Mouse (Mus musculus): ENCODE results near the gene Pdzrn4. TPM values are rescaled to one million over a fixed set of nuclear protein-coding genes. Genes with fewer than 3 reads are reported as not detected.

Pdzrn4 gene
- total and polyA plus RNA-seq, 3 experiments = 0.90 to 3.5 (median 2.7) TPM

- no peaks in the 10 kb centered on the region for H3K36me3 ChIP-seq (ENCODE audit: control insufficient read depth, insufficient read depth, low read length)
- intact Hi-C loops (cut with DNase I) = no loop called here
- H3K27ac ChIP-seq = no peak overlapping the region
- no peak overlapping the region for H3K9ac ChIP-seq (ENCODE audit: low read depth, low read length)
- H3K27me3 ChIP-seq (ENCODE audit: control insufficient read depth, insufficient read depth, low read length) = no peaks in the 10 kb centered on the region
- no peaks in the 10 kb centered on the region for H3K79me2 ChIP-seq (replicated peaks; ENCODE audit: control insufficient read depth, insufficient read depth, low read length)
- no peak overlapping the region for H3K4me3 ChIP-seq
- TF ChIP-seq EP300 (IDR thresholded peaks at IDR 0.05; ENCODE audit: insufficient read depth, low read depth, low read length) = no peak
- no peak for TF ChIP-seq CTCF (IDR thresholded peaks at IDR 0.05)
- no peak for TF ChIP-seq POLR2A (IDR thresholded peaks at IDR 0.05; ENCODE audit: insufficient read depth, low read depth, low read length)
- no peak for DNase-seq
- H3K4me1 ChIP-seq (ENCODE audit: control insufficient read depth, insufficient read depth, low read length) = no peaks in the 10 kb centered on the region
- 70% methylated on average over 5 of the region's 5 CpGs for WGBS
Observed at GRCm38 (mm10) chr15:92558592-92558991, 161.9 kb downstream of the Pdzrn4 start.

GRCm38 (mm10) chr15:92562149-92562548, 165.5 kb downstream of the Pdzrn4 start:
- no peak for TF ChIP-seq POLR2A (IDR thresholded peaks at IDR 0.05; ENCODE audit: insufficient read depth, low read depth, low read length)
- no peak for TF ChIP-seq CTCF (IDR thresholded peaks at IDR 0.05)
- no peak for TF ChIP-seq EP300 (IDR thresholded peaks at IDR 0.05; ENCODE audit: insufficient read depth, low read depth, low read length)
- Histone ChIP-seq H3K27ac (no peak overlapping the region), H3K9ac (ENCODE audit: low read depth, low read length) (no peak overlapping the region), H3K27me3 (ENCODE audit: control insufficient read depth, insufficient read depth, low read length) (no peaks in the 10 kb centered on the region), H3K36me3 (ENCODE audit: control insufficient read depth, insufficient read depth, low read length) (no peaks in the 10 kb centered on the region), H3K79me2 (replicated peaks; ENCODE audit: control insufficient read depth, insufficient read depth, low read length) (no peaks in the 10 kb centered on the region), H3K4me1 (ENCODE audit: control insufficient read depth, insufficient read depth, low read length) (no peaks in the 10 kb centered on the region), H3K4me3 (no peak overlapping the region)
- WGBS = 83% methylated on average over 6 of the region's 6 CpGs
- intact Hi-C loops (cut with DNase I) = no loop called here
- DNase-seq = no peak

- WGBS = 69% methylated on average over 2 of the region's 2 CpGs
- Histone ChIP-seq H3K27me3 (ENCODE audit: control insufficient read depth, insufficient read depth, low read length) (no peaks in the 10 kb centered on the region), H3K4me1 (ENCODE audit: control insufficient read depth, insufficient read depth, low read length) (no peaks in the 10 kb centered on the region), H3K79me2 (replicated peaks; ENCODE audit: control insufficient read depth, insufficient read depth, low read length) (no peaks in the 10 kb centered on the region), H3K36me3 (ENCODE audit: control insufficient read depth, insufficient read depth, low read length) (no peaks in the 10 kb centered on the region), H3K4me3 (no peak overlapping the region), H3K9ac (ENCODE audit: low read depth, low read length) (no peak overlapping the region), H3K27ac (no peak overlapping the region)
- intact Hi-C loops (cut with DNase I) = no loop called here
- DNase-seq = no peak
- TF ChIP-seq EP300 (IDR thresholded peaks at IDR 0.05; ENCODE audit: insufficient read depth, low read depth, low read length) (no peak), CTCF (IDR thresholded peaks at IDR 0.05) (no peak), POLR2A (IDR thresholded peaks at IDR 0.05; ENCODE audit: insufficient read depth, low read depth, low read length) (no peak)
Observed at GRCm38 (mm10) chr15:92563576-92563975, 166.9 kb downstream of the Pdzrn4 start.

GRCm38 (mm10) chr15:92570526-92571243, 174.0 kb downstream of the Pdzrn4 start:
- 77% methylated on average over 3 of the region's 3 CpGs for WGBS
- no peaks in the 10 kb centered on the region for H3K79me2 ChIP-seq (replicated peaks; ENCODE audit: control insufficient read depth, insufficient read depth, low read length)
- TF ChIP-seq POLR2A (IDR thresholded peaks at IDR 0.05; ENCODE audit: insufficient read depth, low read depth, low read length) = no peak
- TF ChIP-seq EP300 (IDR thresholded peaks at IDR 0.05; ENCODE audit: insufficient read depth, low read depth, low read length) = no peak
- TF ChIP-seq CTCF (IDR thresholded peaks at IDR 0.05) = no peak
- no peak overlapping the region for H3K4me3 ChIP-seq
- H3K9ac ChIP-seq (ENCODE audit: low read depth, low read length) = no peak overlapping the region
- H3K27ac ChIP-seq = no peak overlapping the region
- H3K36me3 ChIP-seq (ENCODE audit: control insufficient read depth, insufficient read depth, low read length) = no peaks in the 10 kb centered on the region
- intact Hi-C loops (cut with DNase I) = no loop called here
- no peaks in the 10 kb centered on the region for H3K4me1 ChIP-seq (ENCODE audit: control insufficient read depth, insufficient read depth, low read length)
- H3K27me3 ChIP-seq (ENCODE audit: control insufficient read depth, insufficient read depth, low read length) = no peaks in the 10 kb centered on the region
- no peak for DNase-seq

GRCm38 (mm10) chr15:92571244-92571539, 174.5 kb downstream of the Pdzrn4 start:
- Histone ChIP-seq H3K4me1 (ENCODE audit: control insufficient read depth, insufficient read depth, low read length) (no peaks in the 10 kb centered on the region), H3K27me3 (ENCODE audit: control insufficient read depth, insufficient read depth, low read length) (no peaks in the 10 kb centered on the region), H3K79me2 (replicated peaks; ENCODE audit: control insufficient read depth, insufficient read depth, low read length) (no peaks in the 10 kb centered on the region), H3K36me3 (ENCODE audit: control insufficient read depth, insufficient read depth, low read length) (no peaks in the 10 kb centered on the region), H3K27ac (no peak overlapping the region), H3K4me3 (no peak overlapping the region), H3K9ac (ENCODE audit: low read depth, low read length) (no peak overlapping the region)
- intact Hi-C loops (cut with DNase I) = no loop called here
- TF ChIP-seq POLR2A (IDR thresholded peaks at IDR 0.05; ENCODE audit: insufficient read depth, low read depth, low read length) = no peak
- TF ChIP-seq CTCF (IDR thresholded peaks at IDR 0.05) = no peak
- TF ChIP-seq EP300 (IDR thresholded peaks at IDR 0.05; ENCODE audit: insufficient read depth, low read depth, low read length) = no peak
- 70% methylated on average over 5 of the region's 5 CpGs for WGBS
- no peak for DNase-seq

- TF ChIP-seq EP300 (IDR thresholded peaks at IDR 0.05; ENCODE audit: insufficient read depth, low read depth, low read length) (no peak), CTCF (IDR thresholded peaks at IDR 0.05) (no peak), POLR2A (IDR thresholded peaks at IDR 0.05; ENCODE audit: insufficient read depth, low read depth, low read length) (no peak)
- no peak for DNase-seq
- H3K27ac ChIP-seq = no peak overlapping the region
- intact Hi-C loops (cut with DNase I) = no loop called here
- no peaks in the 10 kb centered on the region for H3K36me3 ChIP-seq (ENCODE audit: control insufficient read depth, insufficient read depth, low read length)
- WGBS = 62% methylated on average over 11 of the region's 11 CpGs
- no peaks in the 10 kb centered on the region for H3K4me1 ChIP-seq (ENCODE audit: control insufficient read depth, insufficient read depth, low read length)
- H3K4me3 ChIP-seq = no peak overlapping the region
- no peaks in the 10 kb centered on the region for H3K27me3 ChIP-seq (ENCODE audit: control insufficient read depth, insufficient read depth, low read length)
- no peaks in the 10 kb centered on the region for H3K79me2 ChIP-seq (replicated peaks; ENCODE audit: control insufficient read depth, insufficient read depth, low read length)
- H3K9ac ChIP-seq (ENCODE audit: low read depth, low read length) = no peak overlapping the region
Observed at GRCm38 (mm10) chr15:92577476-92577875, 180.8 kb downstream of the Pdzrn4 start.

Measured in heart, adult 2 months (tissue).